Mouse (Mus musculus) embryonic fibroblast, embryonic 13.5 days (primary cell): ENCODE measurements around the gene Lmcd1.

Experiments used
- CTCF ChIP-seq: IDR thresholded peaks from 2 replicates; pipeline ENCODE4 v1.5.1; 2011; ENCODE audit warnings: mild to moderate bottlenecking, control low read depth, low read length, moderate library complexity, borderline replicate concordance; ENCODE audit not compliant: insufficient read depth
- POLR2A ChIP-seq: IDR thresholded peaks from 2 replicates; pipeline ENCODE4 v1.6.1; 2011; ENCODE audit warnings: low read depth, mild to moderate bottlenecking, control low read depth, low read length, moderate library complexity

GRCm38 (mm10) chr6:112256599-112256998, 17.0 kb upstream of the Lmcd1 start:
- no peak for TF ChIP-seq CTCF
- no peak for TF ChIP-seq POLR2A
